Mouse (Mus musculus): ENCODE data around the gene Tapbpl. TPM values are rescaled to one million over a fixed set of nuclear protein-coding genes. Genes with fewer than 3 reads are reported as not detected.
"Not testable (repeated sequence)": the region's sequence is repeated elsewhere in the genome, so short reads cannot be mapped to it uniquely, and the experiment has no call there.

The Tapbpl gene
- polyA plus RNA-seq, 1 experiment from 2014 or later: 4.3 TPM

DNA sequence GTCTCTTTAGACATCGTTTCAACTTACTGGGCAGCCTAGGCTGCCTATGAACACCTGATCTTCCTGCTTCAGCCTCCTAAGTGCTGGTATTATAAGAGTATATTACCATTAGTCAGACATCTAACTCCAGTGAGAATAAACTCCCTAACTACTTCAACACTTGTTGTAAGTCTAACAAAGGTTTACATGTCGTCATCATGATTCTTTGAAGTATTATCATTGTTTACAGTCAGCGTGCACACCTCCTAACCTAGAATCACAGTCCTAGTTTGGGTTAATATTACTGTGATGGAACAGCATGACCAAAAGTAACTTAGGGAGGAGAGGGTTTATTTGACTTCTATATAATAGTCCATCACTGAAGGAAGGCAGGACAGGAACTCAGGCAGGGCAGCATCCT, 35.8 kb upstream of the Tapbpl start:
- Histone ChIP-seq H3K27ac (ENCODE audit: low read depth) (no peak overlapping the region), H3K4me1 (ENCODE audit: insufficient read depth) (0 out of 2 replicates have a peak, but pooled peaks cover 2% of the 10 kb centered on the region), H3K36me3 (ENCODE audit: insufficient read depth) (no peaks in the 10 kb centered on the region), H3K9me3 (ENCODE audit: low read depth, low read length) (no peaks in the 10 kb centered on the region), H3K4me2 (no peak overlapping the region), H3K9ac (no peak overlapping the region), H3K4me3 (ENCODE audit: low read depth, low read length) (no peak overlapping the region), H3K27me3 (ENCODE audit: insufficient read depth, low read length) (no peaks in the 10 kb centered on the region)
- ATAC-seq (ENCODE audit: insufficient read depth) (no peak), DNase-seq (no peak)
- no peak for TF ChIP-seq CTCF (IDR thresholded peaks at IDR 0.05; ENCODE audit: low read depth)
- 64% methylated on average over 3 of the region's 3 CpGs for WGBS

- H3K4me3 ChIP-seq (ENCODE audit: low read depth, low read length); H3K9ac ChIP-seq; H3K36me3 ChIP-seq (ENCODE audit: insufficient read depth); ATAC-seq (ENCODE audit: insufficient read depth); DNase-seq; H3K9me3 ChIP-seq (ENCODE audit: low read depth, low read length); H3K27me3 ChIP-seq (ENCODE audit: insufficient read depth, low read length); H3K4me1 ChIP-seq (ENCODE audit: insufficient read depth); H3K27ac ChIP-seq (ENCODE audit: low read depth); H3K4me2 ChIP-seq: not testable (repeated sequence)
- WGBS: 56% methylated on average over 6 of the region's 6 CpGs
Observed at GRCm38 (mm10) chr6:125266600-125266999, 34.9 kb upstream of the Tapbpl start.

DNA sequence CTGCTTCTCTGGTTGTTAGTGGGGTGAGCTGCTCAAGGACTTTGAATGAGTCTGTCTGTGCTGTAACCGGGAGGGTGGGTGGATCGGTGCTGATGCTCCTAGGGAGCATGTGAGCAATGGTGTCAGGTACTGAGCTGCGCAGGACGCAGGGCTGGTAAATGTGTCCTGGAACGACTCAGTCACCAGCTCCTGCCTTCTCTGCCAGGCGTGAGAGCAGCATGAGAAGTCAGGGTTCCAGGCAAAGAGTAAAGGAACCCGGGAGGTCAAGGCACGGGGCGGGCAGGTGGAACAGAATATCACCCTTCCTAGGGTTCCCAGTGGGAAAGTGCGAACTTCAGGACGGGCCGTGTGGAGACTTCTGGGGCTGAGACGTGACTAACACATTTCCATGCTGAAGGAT, 34.4 kb upstream of the Tapbpl start:
- Histone ChIP-seq H3K4me2 (no peak overlapping the region), H3K27me3 (ENCODE audit: insufficient read depth, low read length) (no peaks in the 10 kb centered on the region), H3K9ac (no peak overlapping the region), H3K4me3 (ENCODE audit: low read depth, low read length) (no peak overlapping the region), H3K9me3 (ENCODE audit: low read depth, low read length) (no peaks in the 10 kb centered on the region), H3K36me3 (ENCODE audit: insufficient read depth) (no peaks in the 10 kb centered on the region), H3K4me1 (ENCODE audit: insufficient read depth) (no peaks in the 10 kb centered on the region), H3K27ac (ENCODE audit: low read depth) (no peak overlapping the region)
- ATAC-seq (ENCODE audit: insufficient read depth) (no peak), DNase-seq (no peak)
- WGBS: 57% methylated on average over 13 of the region's 13 CpGs
- no peak for TF ChIP-seq CTCF (IDR thresholded peaks at IDR 0.05; ENCODE audit: low read depth)

GRCm38 (mm10) chr6:125265239-125265638, 33.6 kb upstream of the Tapbpl start:
- no peak overlapping the region for H3K9ac ChIP-seq
- no peak for DNase-seq
- TF ChIP-seq CTCF (IDR thresholded peaks at IDR 0.05; ENCODE audit: low read depth): no peak

DNA sequence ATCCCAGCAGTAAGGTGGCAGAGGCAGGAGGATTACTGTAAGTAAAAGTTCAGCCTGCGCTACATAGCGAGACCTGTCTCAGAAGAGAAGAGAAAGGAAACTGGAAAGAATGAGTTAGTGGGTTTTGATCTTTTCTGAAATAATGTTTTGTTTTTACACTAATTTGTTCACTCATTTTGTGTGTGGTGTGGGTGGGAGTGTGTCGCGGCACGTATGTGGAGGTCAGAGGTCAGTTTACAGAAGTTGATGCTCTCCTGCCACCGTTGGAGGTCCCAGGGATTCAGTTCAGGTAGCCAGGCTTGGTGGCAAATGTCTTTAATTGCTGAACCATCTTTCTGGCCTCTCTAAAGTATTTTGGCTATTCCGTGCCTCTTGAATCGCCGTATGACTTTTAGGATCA, 32.6 kb upstream of the Tapbpl start:
- H3K27me3 ChIP-seq (ENCODE audit: insufficient read depth, low read length): no peaks in the 10 kb centered on the region
- no peak overlapping the region for H3K4me3 ChIP-seq (ENCODE audit: low read depth, low read length)
- 74% methylated on average over 9 of the region's 9 CpGs for WGBS
- H3K4me1 ChIP-seq (ENCODE audit: insufficient read depth): no peaks in the 10 kb centered on the region
- no peak for DNase-seq
- no peak overlapping the region for H3K27ac ChIP-seq (ENCODE audit: low read depth)
- no peak overlapping the region for H3K9ac ChIP-seq
- no peaks in the 10 kb centered on the region for H3K36me3 ChIP-seq (ENCODE audit: insufficient read depth)
- no peak overlapping the region for H3K4me2 ChIP-seq
- TF ChIP-seq CTCF (IDR thresholded peaks at IDR 0.05; ENCODE audit: low read depth): no peak
- H3K9me3 ChIP-seq (ENCODE audit: low read depth, low read length): no peaks in the 10 kb centered on the region
- ATAC-seq (ENCODE audit: insufficient read depth): no peak

More at GRCm38 (mm10) chr6:125265239-125265638, 33.6 kb upstream of the Tapbpl start:
- ATAC-seq (ENCODE audit: insufficient read depth): no peak
- Histone ChIP-seq H3K9me3 (ENCODE audit: low read depth, low read length) (no peaks in the 10 kb centered on the region), H3K4me3 (ENCODE audit: low read depth, low read length) (no peak overlapping the region), H3K4me1 (ENCODE audit: insufficient read depth) (no peaks in the 10 kb centered on the region), H3K27ac (ENCODE audit: low read depth) (no peak overlapping the region), H3K36me3 (ENCODE audit: insufficient read depth) (no peaks in the 10 kb centered on the region), H3K4me2 (no peak overlapping the region), H3K27me3 (ENCODE audit: insufficient read depth, low read length) (no peaks in the 10 kb centered on the region)
- 37% methylated on average over 10 of the region's 10 CpGs for WGBS

- WGBS: 45% methylated on average over 10 of the region's 10 CpGs
- Histone ChIP-seq H3K4me3 (ENCODE audit: low read depth, low read length) (no peak overlapping the region), H3K27me3 (ENCODE audit: insufficient read depth, low read length) (no peaks in the 10 kb centered on the region), H3K27ac (ENCODE audit: low read depth) (no peak overlapping the region), H3K36me3 (ENCODE audit: insufficient read depth) (no peaks in the 10 kb centered on the region), H3K9ac (no peak overlapping the region), H3K9me3 (ENCODE audit: low read depth, low read length) (no peaks in the 10 kb centered on the region), H3K4me2 (no peak overlapping the region), H3K4me1 (ENCODE audit: insufficient read depth) (no peaks in the 10 kb centered on the region)
- TF ChIP-seq CTCF (IDR thresholded peaks at IDR 0.05; ENCODE audit: low read depth): no peak
- ATAC-seq (ENCODE audit: insufficient read depth) (no peak), DNase-seq (no peak)
Observed at GRCm38 (mm10) chr6:125260006-125260555, 28.4 kb upstream of the Tapbpl start.

- Histone ChIP-seq H3K4me3 (ENCODE audit: low read depth, low read length) (no peak overlapping the region), H3K36me3 (ENCODE audit: insufficient read depth) (no peaks in the 10 kb centered on the region), H3K9me3 (ENCODE audit: low read depth, low read length) (no peaks in the 10 kb centered on the region), H3K4me2 (no peak overlapping the region), H3K9ac (no peak overlapping the region), H3K27ac (ENCODE audit: low read depth) (no peak overlapping the region), H3K4me1 (ENCODE audit: insufficient read depth) (no peaks in the 10 kb centered on the region), H3K27me3 (ENCODE audit: insufficient read depth, low read length) (no peaks in the 10 kb centered on the region)
- no peak for DNase-seq
- ATAC-seq (ENCODE audit: insufficient read depth): no peak
- WGBS: 70% methylated on average over 8 of the region's 8 CpGs
- TF ChIP-seq CTCF (IDR thresholded peaks at IDR 0.05; ENCODE audit: low read depth): no peak
Observed at GRCm38 (mm10) chr6:125256222-125256966, 24.7 kb upstream of the Tapbpl start.

Measured in lung, embryonic 14.5 days (tissue).